Mouse (Mus musculus): ENCODE results near the gene Cav1. TPM values are rescaled to one million over a fixed set of nuclear protein-coding genes. Genes with fewer than 3 reads are reported as not detected.

Gene Cav1
- polyA plus RNA-seq, 1 experiment = not detected

- TF ChIP-seq GATA1 (IDR thresholded peaks at IDR 0.05; ENCODE audit: low read length) = no peak
Measured at GRCm38 (mm10) chr6:17309260-17309659, 3.1 kb downstream of the Cav1 start.

- TF ChIP-seq GATA1 (IDR thresholded peaks at IDR 0.05; ENCODE audit: low read length) = no peak
Measured at GRCm38 (mm10) chr6:17314241-17314640, 8.1 kb downstream of the Cav1 start.

- no peak for TF ChIP-seq GATA1 (IDR thresholded peaks at IDR 0.05; ENCODE audit: low read length)
Measured at GRCm38 (mm10) chr6:17314659-17315616, 8.8 kb downstream of the Cav1 start.

DNA sequence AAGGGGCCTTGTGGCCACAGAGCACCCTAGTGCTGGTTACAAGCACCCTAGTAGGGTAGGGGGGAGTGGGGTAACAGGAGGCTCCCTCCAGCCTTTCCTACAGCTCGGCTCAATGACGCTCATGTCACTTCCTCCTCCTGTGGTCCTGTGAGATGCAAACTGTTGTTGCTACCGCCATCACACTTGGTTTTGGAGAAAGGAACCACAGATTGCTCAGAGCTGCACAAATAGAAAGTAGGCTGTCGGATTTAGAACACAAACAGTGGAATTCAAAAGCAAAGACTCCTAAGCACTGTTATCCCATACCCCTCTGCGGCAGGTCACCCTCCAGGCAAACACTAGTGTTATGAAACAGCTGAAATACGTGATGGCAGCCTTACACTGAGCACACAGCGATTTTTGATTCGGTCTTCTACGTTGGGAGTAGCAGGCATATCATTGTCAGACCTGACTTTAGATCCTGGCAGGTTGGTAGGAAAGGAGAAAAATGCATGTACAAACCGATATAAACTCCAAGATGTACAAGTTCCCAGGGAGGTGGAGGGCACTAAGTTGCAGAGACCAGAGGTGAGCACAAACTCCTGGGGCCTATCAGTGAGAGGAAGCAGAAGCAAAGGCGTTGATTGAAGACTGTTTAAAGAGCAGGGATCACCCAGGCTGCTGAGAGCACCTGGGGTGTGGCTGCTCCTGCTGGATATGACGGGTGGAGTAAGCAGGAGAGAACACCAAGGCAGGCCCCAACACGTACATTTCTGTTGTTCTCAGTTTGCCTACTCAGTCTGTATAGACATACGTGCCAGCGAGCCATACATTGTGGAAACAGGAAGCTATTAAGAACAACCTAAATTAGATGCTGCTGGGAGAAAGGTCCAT, 10.4 kb downstream of the Cav1 start:
- no peak for TF ChIP-seq GATA1 (IDR thresholded peaks at IDR 0.05; ENCODE audit: low read length)

GRCm38 (mm10) chr6:17317167-17317524, 11.0 kb downstream of the Cav1 start:
- TF ChIP-seq GATA1 (IDR thresholded peaks at IDR 0.05; ENCODE audit: low read length) = no peak

DNA sequence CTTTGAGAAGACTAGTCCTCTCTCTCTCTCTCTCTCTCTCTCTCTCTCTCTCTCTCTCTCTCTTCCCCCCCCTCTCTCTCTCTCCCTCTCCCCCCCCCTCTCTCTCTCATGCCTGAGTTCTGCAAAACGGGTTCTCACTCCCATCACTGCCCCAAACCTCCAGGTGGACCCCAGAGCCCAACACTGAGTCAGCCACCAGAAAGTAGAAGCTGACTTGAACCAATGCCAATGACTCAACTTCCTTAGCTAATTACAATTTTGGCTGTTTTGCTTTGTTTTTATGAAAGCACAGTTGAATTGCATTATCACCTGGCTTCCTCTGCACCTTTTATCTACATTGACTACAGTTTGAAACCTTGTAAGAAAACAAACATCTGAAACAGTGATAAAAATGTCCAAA, 11.8 kb downstream of the Cav1 start:
- no peak for TF ChIP-seq GATA1 (IDR thresholded peaks at IDR 0.05; ENCODE audit: low read length)

DNA sequence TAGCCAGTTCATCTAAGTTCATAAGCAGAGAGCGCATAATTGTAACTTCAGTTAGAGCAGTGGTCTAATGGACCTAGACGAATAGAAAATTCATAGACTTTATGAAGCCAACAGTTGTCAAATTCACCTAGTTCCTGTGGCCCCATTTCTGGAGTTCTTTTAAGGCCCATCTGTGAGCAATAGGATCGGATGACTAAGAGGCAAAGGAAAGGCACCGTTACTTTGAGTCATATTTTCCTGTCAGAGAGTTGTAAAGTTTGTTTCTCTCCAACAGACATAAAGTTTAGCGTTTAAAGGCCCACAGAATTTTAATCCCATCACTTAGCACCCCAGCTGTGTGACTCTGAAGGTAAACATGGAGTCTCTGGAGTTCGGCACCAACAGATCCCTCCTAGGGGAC, 15.8 kb downstream of the Cav1 start:
- TF ChIP-seq GATA1 (IDR thresholded peaks at IDR 0.05; ENCODE audit: low read length) = no peak

DNA sequence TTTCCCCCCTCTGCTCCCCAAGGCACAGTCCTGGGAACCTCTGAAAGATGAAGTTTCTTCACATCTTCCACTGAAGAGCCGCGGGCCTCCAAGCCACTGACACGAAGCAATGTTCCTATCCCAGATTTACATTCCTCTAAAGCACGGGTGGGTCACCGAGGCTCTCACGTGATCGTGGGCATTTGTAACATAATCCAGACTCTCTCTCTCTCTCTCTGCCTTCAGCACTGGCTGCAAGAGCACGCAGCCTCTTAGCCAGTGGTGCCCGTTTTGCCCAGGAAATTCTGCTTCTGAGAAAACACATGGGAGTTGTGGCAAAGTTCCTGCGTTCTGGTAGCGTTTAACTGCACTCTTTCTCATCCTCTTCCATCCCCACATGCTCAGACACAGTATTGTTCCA, 21.1 kb downstream of the Cav1 start:
- TF ChIP-seq GATA1 (IDR thresholded peaks at IDR 0.05; ENCODE audit: low read length) = no peak

- no peak for TF ChIP-seq GATA1 (IDR thresholded peaks at IDR 0.05; ENCODE audit: low read length)
Measured at GRCm38 (mm10) chr6:17329801-17330200, 23.7 kb downstream of the Cav1 start.

DNA sequence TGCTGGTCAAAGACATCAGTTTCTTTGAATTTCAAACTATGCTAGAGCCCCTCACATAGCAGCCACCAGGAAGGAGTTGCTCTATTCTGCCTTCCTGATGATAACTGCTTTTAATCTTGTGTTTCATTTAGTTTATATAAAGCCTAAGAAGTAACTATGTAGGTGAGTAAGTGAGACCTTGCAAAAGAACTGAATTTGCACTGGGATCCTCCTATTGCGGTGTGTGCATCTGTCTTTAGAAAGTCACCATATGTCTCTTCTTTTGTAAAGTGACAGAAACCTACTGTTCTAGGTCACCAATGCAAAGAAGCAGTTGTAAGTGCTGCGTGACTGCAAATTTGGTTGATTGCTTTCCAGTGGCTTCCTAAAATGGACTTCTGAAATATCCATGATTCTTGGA, 31.6 kb downstream of the Cav1 start:
- TF ChIP-seq GATA1 (IDR thresholded peaks at IDR 0.05; ENCODE audit: low read length) = no peak

GRCm38 (mm10) chr6:17340406-17340805, 34.3 kb downstream of the Cav1 start:
- TF ChIP-seq GATA1 (IDR thresholded peaks at IDR 0.05; ENCODE audit: low read length) = no peak

DNA sequence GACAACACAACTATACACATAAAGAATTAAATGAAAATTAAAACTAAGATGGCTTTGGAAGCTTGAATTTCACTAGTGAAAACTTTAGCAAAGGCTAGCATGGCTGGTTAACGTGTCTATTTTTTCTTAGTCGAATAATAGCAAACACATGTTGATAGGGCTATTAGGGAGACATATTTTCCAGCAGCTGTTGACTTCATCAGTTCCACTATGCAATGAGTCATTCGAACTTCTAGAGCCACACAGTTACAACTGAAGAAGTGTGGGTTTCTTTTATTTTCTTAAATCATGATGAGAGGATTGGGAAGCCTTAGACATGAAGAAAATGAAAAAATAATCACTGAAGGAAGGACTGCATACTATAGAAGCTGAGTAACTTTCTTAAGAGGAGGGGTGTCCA, 41.9 kb downstream of the Cav1 start:
- no peak for TF ChIP-seq GATA1 (IDR thresholded peaks at IDR 0.05; ENCODE audit: low read length)

- no peak for TF ChIP-seq GATA1 (IDR thresholded peaks at IDR 0.05; ENCODE audit: low read length)
Measured at GRCm38 (mm10) chr6:17350803-17351202, 44.7 kb downstream of the Cav1 start.

DNA sequence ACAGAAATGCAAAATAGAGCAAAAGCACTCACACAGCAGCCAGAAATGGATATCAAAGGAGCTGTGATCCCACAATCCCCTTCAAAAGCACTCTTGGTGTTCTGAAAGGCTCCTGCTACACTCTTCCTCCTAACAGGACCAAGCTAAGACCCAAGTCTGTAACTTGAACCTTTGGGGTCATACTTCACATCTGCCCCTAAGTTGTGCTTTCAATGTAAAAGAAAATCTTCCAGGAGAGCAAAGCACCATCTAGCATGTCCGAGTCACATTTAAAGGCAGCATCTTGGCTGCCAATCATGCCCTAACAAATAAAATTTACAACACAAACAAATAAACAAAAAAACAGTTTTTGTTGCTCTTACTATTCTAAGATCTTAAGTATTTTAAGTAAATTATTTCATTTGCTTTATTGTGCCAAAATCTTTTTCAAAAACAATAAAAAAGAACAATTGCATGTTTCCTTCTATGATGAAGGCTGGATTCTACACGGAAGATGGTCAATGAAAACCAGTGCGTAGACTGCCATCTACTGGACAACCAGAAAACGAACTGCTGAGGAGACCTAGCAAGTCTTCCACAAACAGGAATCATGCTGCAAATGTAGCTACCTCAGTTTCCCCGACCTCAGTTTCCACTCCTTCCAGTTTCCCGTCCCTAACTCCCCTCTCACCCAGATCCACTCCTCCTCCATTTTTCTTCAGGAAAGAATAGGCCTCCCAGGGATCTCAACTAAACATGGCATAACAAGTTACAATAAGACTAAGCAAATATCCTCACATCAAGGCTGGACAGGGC, 53.0 kb downstream of the Cav1 start:
- TF ChIP-seq GATA1 (IDR thresholded peaks at IDR 0.05; ENCODE audit: low read length) = no peak

- TF ChIP-seq GATA1 (IDR thresholded peaks at IDR 0.05; ENCODE audit: low read length) = no peak
Measured at GRCm38 (mm10) chr6:17362771-17363170, 56.6 kb downstream of the Cav1 start.
